Mouse (Mus musculus) heart, postnatal 0 days (tissue): ENCODE results near the gene Dtd1. TPM values are rescaled to one million over a fixed set of nuclear protein-coding genes. Genes with fewer than 3 reads are reported as not detected.

Experiments
- ATAC-seq: fragments of 200-750 bp; cut with Nextera tagmentation; 2 replicates; pipeline ENCODE4 v1.8.0; 2017; ENCODE audit warnings: low read depth, moderate number of reproducible peaks, moderate library complexity; ENCODE audit not compliant: insufficient read depth
- DNase-seq: peaks from one replicate; pipeline ENCODE4 v3.0.0-alpha.2; 2016; ENCODE audit warnings: low spot score
- H3K27ac ChIP-seq: fragments of 300-500 bp; sonication (generic); 2 replicates; pipeline ENCODE4 v1.5.1; 2014; ENCODE audit warnings: low read depth, mild to moderate bottlenecking
- H3K27me3 ChIP-seq: fragments of 300-500 bp; sonication (generic); 2 replicates; pipeline ENCODE4 v1.6.1; 2014; ENCODE audit warnings: low read length, mixed read lengths; ENCODE audit not compliant: control insufficient read depth, insufficient read depth
- H3K36me3 ChIP-seq: fragments of 300-500 bp; sonication (generic); replicated peaks from 2 replicates; pipeline ENCODE4 v1.6.1; 2014; ENCODE audit warnings: low read length, mixed read lengths; ENCODE audit not compliant: control insufficient read depth, insufficient read depth
- H3K4me1 ChIP-seq: fragments of 300-500 bp; sonication (generic); 2 replicates; pipeline ENCODE4 v1.6.1; 2014; ENCODE audit warnings: antibody characterized with exemption; ENCODE audit not compliant: control insufficient read depth, insufficient read depth
- H3K4me2 ChIP-seq: fragments of 300-500 bp; sonication (generic); 2 replicates; pipeline ENCODE4 v1.6.1; 2014; ENCODE audit warnings: low read depth, mild to moderate bottlenecking, low read length, moderate library complexity
- H3K4me3 ChIP-seq: fragments of 300-500 bp; sonication (generic); 2 replicates; pipeline ENCODE4 v1.5.1; 2014; ENCODE audit warnings: low read depth, low read length
- H3K9ac ChIP-seq: fragments of 300-500 bp; sonication (generic); replicated peaks from 2 replicates; pipeline ENCODE4 v1.6.1; 2014; ENCODE audit warnings: low read depth, low read length, mixed read lengths
- H3K9me3 ChIP-seq: fragments of 300-500 bp; sonication (generic); replicated peaks from 2 replicates; pipeline ENCODE4 v1.6.1; 2016; ENCODE audit warnings: low read length; ENCODE audit not compliant: control insufficient read depth
- CTCF ChIP-seq: IDR thresholded peaks from 2 replicates; pipeline ENCODE4 v1.5.1; 2016; ENCODE audit warnings: antibody characterized with exemption, control low read depth, low read depth
- EP300 ChIP-seq: IDR thresholded peaks from 2 replicates; pipeline ENCODE4 v1.6.1; 2016; ENCODE audit warnings: antibody characterized with exemption, low read depth
- WGBS: fragments of 180-500 bp; shearing (Covaris S2); extraction: QIAGEN DNeasy Blood & Tissue Kit; methylation state at CpG from one replicate; pipeline ENCODE4 v1.1.7; 2014; 5-methylcytosine and 5-hydroxymethylcytosine counted together
- polyA plus RNA-seq: library from polyadenylated mRNA; unstranded; fragments of >200 nt; fragmentation: Nextera tagmentation; extraction: Ambion mirVana; gene quantifications from 2 replicates; pipeline ENCODE4 v1.2.1, GENCODE M21; 2015
- total RNA-seq: library from RNA; depleted of rRNA; stranded (reverse); fragments of >200 nt; gene quantifications from 2 replicates; pipeline ENCODE4 v1.2.3, GENCODE M21; 2014; ENCODE audit warnings: low replicate concordance

The Dtd1 gene
- total and polyA plus RNA-seq, 2 experiments from 2014 or later = 24.2 to 29.2 TPM

DNA sequence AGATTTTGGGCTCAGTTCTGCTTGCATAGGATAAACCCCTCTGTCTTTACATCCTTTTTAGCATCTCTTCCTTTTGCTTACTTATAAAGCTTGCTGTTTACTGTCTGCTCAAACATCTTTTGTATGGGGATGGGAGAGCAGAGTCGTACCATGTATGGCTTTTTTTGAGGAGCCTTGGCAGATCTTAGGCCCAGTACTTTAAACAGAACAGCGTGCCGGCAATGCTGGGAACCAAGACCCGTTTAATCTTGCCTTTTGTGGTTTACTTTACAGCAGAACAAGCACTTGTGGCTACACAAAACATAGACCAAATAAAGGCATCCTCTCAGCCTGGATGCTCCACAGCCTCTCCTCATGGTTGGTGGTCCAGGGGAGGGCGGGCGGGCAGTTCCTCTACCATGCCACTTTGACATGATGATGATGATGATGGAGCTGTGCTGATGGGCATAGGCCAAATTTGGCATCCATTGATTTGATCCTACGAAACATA is 170.8 kb downstream of the Dtd1 start:
- TF ChIP-seq CTCF = no peak
- no peak for TF ChIP-seq EP300
- Histone ChIP-seq H3K4me2 (no peak overlapping the region), H3K9me3 (0 out of 2 replicates have a peak, but pooled peaks cover 3% of the 10 kb centered on the region), H3K4me3 (no peak overlapping the region), H3K36me3 (no peaks in the 10 kb centered on the region), H3K27me3 (no peaks in the 10 kb centered on the region), H3K9ac (no peak overlapping the region), H3K4me1 (peaks cover 4% of the 10 kb centered on the region; the same call in 1 of the 2 replicates), H3K27ac (no peak overlapping the region)
- DNase-seq = no peak
- WGBS = 89% methylated on average over 7 of the region's 7 CpGs
- no peak for ATAC-seq

DNA sequence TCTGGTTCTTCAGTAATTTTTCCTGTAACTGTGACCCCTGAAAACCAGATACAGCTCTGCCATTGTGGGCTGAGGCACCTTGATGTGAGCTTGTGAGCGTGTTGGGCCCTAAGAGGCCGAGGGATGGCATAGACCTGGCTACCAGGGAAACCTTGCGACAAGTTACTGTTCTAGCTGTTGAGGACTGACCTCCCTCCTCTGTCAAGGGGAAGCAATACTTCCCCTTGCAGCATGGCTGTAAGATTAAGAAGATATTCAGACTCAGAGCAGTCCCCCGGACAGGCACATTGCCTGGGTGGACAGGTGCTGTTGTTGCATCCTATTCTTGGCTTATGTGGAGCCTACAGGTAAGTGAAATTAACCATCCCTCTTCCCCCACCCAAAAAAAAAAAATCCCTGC is 172.1 kb downstream of the Dtd1 start:
- no peak for ATAC-seq
- H3K36me3 ChIP-seq = no peaks in the 10 kb centered on the region

DNA sequence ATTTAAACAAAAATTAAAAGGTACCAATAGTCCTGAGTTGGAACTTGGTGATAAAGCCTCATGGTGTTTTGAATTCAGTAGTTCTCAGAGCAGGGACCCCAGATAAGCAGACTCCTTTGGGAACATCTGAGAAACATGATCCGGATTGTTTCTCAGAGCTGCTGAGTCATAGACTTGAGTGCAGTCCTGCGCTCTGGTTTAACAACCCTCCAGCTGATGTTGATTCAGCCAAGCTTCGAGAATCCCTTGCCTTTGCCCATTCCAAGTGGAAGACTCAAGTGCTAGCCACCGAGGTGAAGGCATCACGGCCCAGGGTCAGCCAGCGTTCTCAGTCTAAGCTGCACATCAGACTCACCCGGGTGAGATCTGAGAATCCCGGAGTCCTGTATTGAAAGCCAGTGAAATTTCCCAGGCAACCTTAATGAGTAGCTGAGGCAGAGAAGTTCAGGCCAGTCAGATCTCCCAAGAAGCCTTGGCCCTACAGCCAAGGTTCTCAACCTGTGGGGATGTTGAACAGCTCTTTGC is 175.0 kb downstream of the Dtd1 start:
- no peaks in the 10 kb centered on the region for H3K4me1 ChIP-seq
- no peak overlapping the region for H3K27ac ChIP-seq
- no peak overlapping the region for H3K9ac ChIP-seq
- peak; percentile 13 for DNase-seq
- 51% methylated on average over 8 of the region's 8 CpGs for WGBS
- H3K27me3 ChIP-seq = no peaks in the 10 kb centered on the region
- ATAC-seq = no peak; the same call in 1 of the 2 replicates
- H3K9me3 ChIP-seq = no peaks in the 10 kb centered on the region
- H3K36me3 ChIP-seq = no peaks in the 10 kb centered on the region
- H3K4me3 ChIP-seq = no peak overlapping the region
- H3K4me2 ChIP-seq = no peak overlapping the region
- no peak for TF ChIP-seq CTCF
- no peak for TF ChIP-seq EP300

More for the DNA sequence above, 172.1 kb downstream of the Dtd1 start:
- no peak overlapping the region for H3K4me2 ChIP-seq
- no peaks in the 10 kb centered on the region for H3K9me3 ChIP-seq
- H3K27ac ChIP-seq = no peak overlapping the region
- no peak overlapping the region for H3K4me3 ChIP-seq
- no peaks in the 10 kb centered on the region for H3K27me3 ChIP-seq
- H3K9ac ChIP-seq = no peak overlapping the region
- TF ChIP-seq EP300 (no peak), CTCF (no peak)
- WGBS = 87% methylated on average over 4 of the region's 4 CpGs
- peaks cover 4% of the 10 kb centered on the region; the same call in 1 of the 2 replicates for H3K4me1 ChIP-seq
- DNase-seq = no peak

DNA sequence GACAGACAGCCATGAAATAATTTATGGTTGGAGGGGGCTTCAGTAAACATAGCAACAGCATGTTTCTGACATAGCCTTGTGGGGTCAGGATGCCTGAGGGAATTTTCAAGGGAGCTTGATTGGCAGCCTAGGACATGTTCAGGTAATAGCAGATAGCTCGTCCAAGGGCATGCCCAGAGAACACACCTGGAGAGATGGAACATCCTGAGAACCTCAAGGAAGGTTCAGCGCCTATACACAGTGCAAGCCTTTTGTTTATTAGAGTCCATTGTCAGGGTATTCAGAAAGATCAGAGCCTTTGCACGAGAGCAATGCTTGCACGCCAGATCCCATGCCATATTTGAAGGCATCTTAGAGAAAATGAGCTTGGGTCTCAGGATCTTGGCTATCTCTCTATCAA is 175.9 kb downstream of the Dtd1 start:
- 91% methylated on average over 4 of the region's 4 CpGs for WGBS
- Histone ChIP-seq H3K9me3 (no peaks in the 10 kb centered on the region), H3K4me3 (no peak overlapping the region), H3K27ac (no peak overlapping the region), H3K4me2 (no peak overlapping the region), H3K4me1 (no peaks in the 10 kb centered on the region), H3K36me3 (no peaks in the 10 kb centered on the region), H3K27me3 (no peaks in the 10 kb centered on the region), H3K9ac (no peak overlapping the region)
- DNase-seq (no peak), ATAC-seq (no peak)
- TF ChIP-seq CTCF (no peak), EP300 (no peak)

DNA sequence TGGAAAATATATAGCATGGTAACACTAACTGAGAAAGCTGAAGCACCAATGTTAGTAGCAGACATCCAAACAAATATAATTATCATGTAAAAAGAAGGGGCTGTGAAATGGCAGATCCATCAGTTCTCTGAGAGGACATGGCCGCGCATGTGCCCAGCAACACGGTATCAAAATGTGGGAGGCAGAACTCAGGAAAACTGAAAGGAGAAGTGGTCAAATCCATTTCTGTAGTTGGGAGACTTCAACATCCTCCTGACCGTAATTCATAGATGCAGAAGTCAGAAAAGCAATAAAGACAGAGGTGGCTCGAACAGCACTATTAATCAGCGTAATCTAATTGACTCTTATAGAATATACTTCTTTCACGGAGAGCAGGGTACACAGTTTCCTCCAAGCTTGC is 179.6 kb downstream of the Dtd1 start:
- H3K27ac ChIP-seq = no peak overlapping the region
- WGBS = 89% methylated on average over 7 of the region's 7 CpGs
- TF ChIP-seq CTCF (no peak), EP300 (no peak)

DNA sequence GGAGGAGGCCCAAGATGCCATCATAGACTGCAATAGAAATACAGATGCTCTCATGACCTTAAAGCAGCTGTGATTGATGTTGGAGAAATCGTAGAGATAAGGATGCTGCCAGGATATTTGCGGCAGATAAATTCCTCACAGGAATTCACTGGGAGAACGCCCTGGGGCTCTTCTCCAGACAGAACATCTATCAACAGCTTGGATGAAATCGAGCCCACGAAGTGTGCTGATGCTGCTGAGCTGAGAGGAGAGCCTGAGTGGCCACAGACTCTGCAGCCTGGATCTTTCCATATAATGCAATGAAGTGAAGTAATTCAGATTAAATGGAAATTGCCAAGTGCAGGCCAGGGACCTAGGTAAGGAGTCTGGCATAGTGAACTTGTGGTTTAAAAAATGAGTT is 181.0 kb downstream of the Dtd1 start:
- H3K27ac ChIP-seq = no peak overlapping the region
- ATAC-seq (no peak), DNase-seq (no peak)
- no peak overlapping the region for H3K4me3 ChIP-seq
- no peaks in the 10 kb centered on the region for H3K36me3 ChIP-seq
- no peaks in the 10 kb centered on the region for H3K4me1 ChIP-seq
- TF ChIP-seq CTCF (no peak), EP300 (no peak)
- H3K4me2 ChIP-seq = no peak overlapping the region
- no peaks in the 10 kb centered on the region for H3K27me3 ChIP-seq
- WGBS = 22% methylated on average over 5 of the region's 5 CpGs
- no peak overlapping the region for H3K9ac ChIP-seq
- no peaks in the 10 kb centered on the region for H3K9me3 ChIP-seq

More for the DNA sequence above, 179.6 kb downstream of the Dtd1 start:
- H3K9ac ChIP-seq = no peak overlapping the region
- H3K27me3 ChIP-seq = no peaks in the 10 kb centered on the region
- no peak overlapping the region for H3K4me3 ChIP-seq
- no peak for DNase-seq
- H3K4me1 ChIP-seq = no peaks in the 10 kb centered on the region
- no peak overlapping the region for H3K4me2 ChIP-seq
- no peak for ATAC-seq
- H3K36me3 ChIP-seq = no peaks in the 10 kb centered on the region
- H3K9me3 ChIP-seq = no peaks in the 10 kb centered on the region
